Mouse (Mus musculus): ENCODE data around the gene Cdk5rap3.

GRCm38 (mm10) chr11:96893203-96893842, 23.0 kb downstream of the Cdk5rap3 start:
- TF ChIP-seq EP300 (IDR thresholded peaks at IDR 0.05; ENCODE audit: low read depth), result no peak
- TF ChIP-seq CTCF (IDR thresholded peaks at IDR 0.05; ENCODE audit: low read depth), result no peak
